ENCODE assay signal across 10 mouse cellular contexts in genomic region chr6:35288920-35289319, GRCm38 (mm10). TPM values are rescaled to one million over a fixed set of nuclear protein-coding genes. Genes with fewer than 3 reads are reported as not detected.
DNase-seq lines count a peak whose midpoint lies in the region; ATAC-seq and TF ChIP-seq lines count a peak whose summit lies in the region.
"Had no signal": no experiment of that assay in that cellular context is flagged by ENCODE, and none has a peak within 500 bp of the region (broad histone marks: within the 10 kb centered on the region; RNA-seq: fewer than 3 reads in every experiment).

No protein-coding gene starts in this region.

- no peak overlapping the region for H3K9ac ChIP-seq in liver, adult 2 months (ENCODE audit: low read depth, low read length)
- no peak overlapping the region for H3K9ac ChIP-seq in hindbrain, embryonic 16.5 days (ENCODE audit: low read depth, low read length)
- no peak overlapping the region for H3K9ac ChIP-seq in stomach, postnatal 0 days (ENCODE audit: low read length)
- H3K9ac ChIP-seq: liver, embryonic 15.5 days had no signal

- no peak overlapping the region for H3K4me3 ChIP-seq in liver, adult 2 months (ENCODE audit: insufficient read depth, low read depth, low read length)
- H3K4me3 ChIP-seq in hindbrain, embryonic 16.5 days (ENCODE audit: low read length) = no peak overlapping the region
- H3K4me3 ChIP-seq in stomach, postnatal 0 days (ENCODE audit: low read depth, low read length) = no peak overlapping the region
- H3K4me3 ChIP-seq: liver, embryonic 15.5 days had no signal

- no peak for TF ChIP-seq CTCF in liver, adult 2 months (IDR thresholded peaks at IDR 0.05; ENCODE audit: low read depth, low read length)
- no peak for TF ChIP-seq CTCF in stomach, postnatal 0 days (IDR thresholded peaks at IDR 0.05; ENCODE audit: low read depth)

- TF ChIP-seq EP300 in stomach, postnatal 0 days (optimal IDR thresholded peaks at IDR 0.05) = no peak

- ATAC-seq in hindbrain, embryonic 16.5 days = peak; percentile 73
- no peak for ATAC-seq in stomach, postnatal 0 days (ENCODE audit: low FRiP score, low TSS enrichment)

- peak overlapping the region; percentile 32; the same call in 1 of the 2 replicates for H3K27ac ChIP-seq in liver, adult 2 months (replicated peaks; ENCODE audit: insufficient read depth, low read depth, low read length)
- H3K27ac ChIP-seq in hindbrain, embryonic 16.5 days (ENCODE audit: low read depth, low read length) = peak overlapping the region; percentile 42; the same call in 1 of the 2 replicates
- 0 out of 2 replicates have a peak overlapping the region, but pooled peaks have one; percentile 40 for H3K27ac ChIP-seq in stomach, postnatal 0 days (replicated peaks)
- H3K27ac ChIP-seq: liver, embryonic 15.5 days had no signal

- H3K27me3 ChIP-seq in liver, adult 2 months (ENCODE audit: control insufficient read depth, insufficient read depth, low read length) = no peaks in the 10 kb centered on the region
- H3K27me3 ChIP-seq in hindbrain, embryonic 16.5 days (replicated peaks; ENCODE audit: control insufficient read depth, insufficient read depth, low read length) = no peaks in the 10 kb centered on the region
- H3K27me3 ChIP-seq in stomach, postnatal 0 days (ENCODE audit: control insufficient read depth, insufficient read depth, low read length) = no peaks in the 10 kb centered on the region

- 82% methylated on average over 7 of the region's 7 CpGs for WGBS in liver, adult 2 months
- WGBS in hindbrain, embryonic 16.5 days = 16% methylated on average over 7 of the region's 7 CpGs
- WGBS in stomach, postnatal 0 days = 55% methylated on average over 7 of the region's 7 CpGs

- no peak for TF ChIP-seq POLR2A in liver, adult 2 months (IDR thresholded peaks at IDR 0.05; ENCODE audit: extremely low read depth, insufficient read depth, low read length)

- H3K4me2 ChIP-seq in hindbrain, embryonic 16.5 days (ENCODE audit: low read length) = no peak overlapping the region
- 0 out of 2 replicates have a peak overlapping the region, but pooled peaks have one; percentile 14 for H3K4me2 ChIP-seq in stomach, postnatal 0 days (replicated peaks; ENCODE audit: low read depth)
- H3K4me2 ChIP-seq: liver, embryonic 15.5 days had no signal

- H3K79me2 ChIP-seq in liver, adult 2 months (ENCODE audit: control insufficient read depth, insufficient read depth, low read length) = no peaks in the 10 kb centered on the region

- peak; percentile 21 for DNase-seq in embryo, embryonic 10.5 days (ENCODE audit: low spot score)
- DNase-seq in embryo, embryonic 10 days (ENCODE audit: low spot score) = no peak
- no peak for DNase-seq in liver, adult 2 months (ENCODE audit: extremely low read depth, low read depth, low spot score)
- no peak for DNase-seq in liver
- DNase-seq in stomach, postnatal 0 days (ENCODE audit: low spot score) = peak; percentile 17
- DNase-seq in spleen, postnatal 14 days (ENCODE audit: low spot score in 2 of 2) = no peak
- DNase-seq in frontal cortex, postnatal 36 days (ENCODE audit: low spot score in 2 of 2) = no peak
- DNase-seq: thymus, postnatal 14 days had no signal

- H3K9me3 ChIP-seq in hindbrain, embryonic 16.5 days (ENCODE audit: control insufficient read depth, low read length) = no peaks in the 10 kb centered on the region; the same call in 1 of the 2 replicates
- no peaks in the 10 kb centered on the region for H3K9me3 ChIP-seq in stomach, postnatal 0 days (ENCODE audit: control insufficient read depth, low read length)
- H3K9me3 ChIP-seq: liver, embryonic 15.5 days had no signal

- H3K36me3 ChIP-seq in liver, adult 2 months (ENCODE audit: control insufficient read depth, insufficient read depth, low read length) = no peaks in the 10 kb centered on the region
- H3K36me3 ChIP-seq in hindbrain, embryonic 16.5 days (ENCODE audit: control insufficient read depth, insufficient read depth, low read length) = no peaks in the 10 kb centered on the region
- H3K36me3 ChIP-seq in stomach, postnatal 0 days (ENCODE audit: control insufficient read depth, insufficient read depth, low read length) = no peaks in the 10 kb centered on the region
- H3K36me3 ChIP-seq: liver, embryonic 15.5 days had no signal

- peaks cover 7% of the 10 kb centered on the region; the same call in 1 of the 2 replicates for H3K4me1 ChIP-seq in liver, adult 2 months (ENCODE audit: control insufficient read depth, insufficient read depth, low read length)
- peaks cover 7% of the 10 kb centered on the region; the same call in 1 of the 2 replicates for H3K4me1 ChIP-seq in hindbrain, embryonic 16.5 days (ENCODE audit: control insufficient read depth, insufficient read depth, low read depth, low read length)
- H3K4me1 ChIP-seq in stomach, postnatal 0 days (replicated peaks; ENCODE audit: control insufficient read depth, insufficient read depth) = peaks cover 6% of the 10 kb centered on the region; the same call in 1 of the 2 replicates

RNA-seq across cellular contexts. Expression of gene Slc13a4, which starts 19.0 kb away (rescaled TPM):
- under 0.01 and 0.09 TPM in 2 replicates for total RNA-seq in liver, adult 2 months (2014; rRNA removed)
- polyA plus RNA-seq in liver, adult 2 months (2012; rRNA removed) = 0.06 and 0.10 TPM in 2 replicates
- 11.0 and 11.2 TPM in 2 replicates for polyA plus RNA-seq in hindbrain, embryonic 16.5 days (2015; fragmentation: Nextera tagmentation; extraction: Ambion mirVana)
- 0.12 and 0.21 TPM in 2 replicates for polyA plus RNA-seq in stomach, postnatal 0 days (2015; fragmentation: Nextera tagmentation; extraction: Ambion mirVana)

RNA-seq across cellular contexts. Expression of gene Fam180a, which starts 37.0 kb away (rescaled TPM):
- 1.0 and 1.7 TPM in 2 replicates for total RNA-seq in liver, adult 2 months (2014; rRNA removed)
- polyA plus RNA-seq in liver, adult 2 months (2012; rRNA removed) = 0.09 and 0.11 TPM in 2 replicates
- polyA plus RNA-seq in hindbrain, embryonic 16.5 days (2015; fragmentation: Nextera tagmentation; extraction: Ambion mirVana) = 2.3 and 2.4 TPM in 2 replicates
- 0.97 and 1.6 TPM in 2 replicates for polyA plus RNA-seq in stomach, postnatal 0 days (2015; fragmentation: Nextera tagmentation; extraction: Ambion mirVana)

Comparison
In these comparisons a context has a peak if more than half of its experiments do, and no peak if none do; other contexts are left out.
1. DNase-seq: peak in embryo, embryonic 10.5 days (single experiment) and stomach, postnatal 0 days (single experiment); none in embryo, embryonic 10 days (single experiment), liver, adult 2 months (single experiment), liver (single experiment), spleen, postnatal 14 days (0 of 2) and frontal cortex, postnatal 36 days (0 of 2).
2. Peak in every context shown above with its lines, with median percentiles within 50 percentile points of each other: H3K27ac ChIP-seq.